Mouse (Mus musculus) C3H10T1/2 (cell line): ENCODE measurements around the gene Hist1h2af. TPM values are rescaled to one million over a fixed set of nuclear protein-coding genes. Genes with fewer than 3 reads are reported as not detected.

Experiments used
- polyA plus RNA-seq, 2 experiments: library from polyadenylated mRNA; unstranded; fragments of >200 nt; fragmentation: generic; extraction: Trizol; gene quantifications; one replicate each; pipeline ENCODE4 v1.2.1; 2012; ENCODE audit warnings: missing spikeins in 2 of 2

Gene Hist1h2af
- polyA plus RNA-seq, 2 experiments = 20.1 to 25.8 TPM

Other genes starting within 250 kb of the Hist1h2af start
- gene Zfp322a, start 164.7 kb upstream of the Hist1h2af start, polyA plus RNA-seq = 1 to 10 TPM in 1 of 2 experiments, under 1 TPM in 1; 0.22 to 1.4 TPM
- 10 to 100 TPM in 1 of 2 experiments, 1 to 10 TPM in 1; 9.5 to 13.6 TPM for gene Abt1, start 110.0 kb upstream of the Hist1h2af start, polyA plus RNA-seq
- gene Btn1a1, start 68.0 kb upstream of the Hist1h2af start, polyA plus RNA-seq = not detected
- gene Btn2a2, start 45.0 kb upstream of the Hist1h2af start, polyA plus RNA-seq = under 1 TPM in 1 of 2 experiments, not detected in 1; 0.15 TPM
- gene Hist1h4h, start 2.9 kb upstream of the Hist1h2af start, polyA plus RNA-seq = 10 to 100 TPM; 21.7 to 26.9 TPM
- 10 to 100 TPM in 1 of 2 experiments, 1 to 10 TPM in 1; 4.5 to 20.4 TPM for gene Hist1h3g, start 1.5 kb downstream of the Hist1h2af start, polyA plus RNA-seq
- gene Hist1h2bh, start 9.5 kb downstream of the Hist1h2af start, polyA plus RNA-seq = 1 to 10 TPM; 1.5 to 3.4 TPM
- gene Hist1h3f, start 10.1 kb downstream of the Hist1h2af start, polyA plus RNA-seq = 1 to 10 TPM in 1 of 2 experiments, under 1 TPM in 1; 0.91 to 3.6 TPM
- gene Hist1h4f, start 17.7 kb downstream of the Hist1h2af start, polyA plus RNA-seq = 10 to 100 TPM in 1 of 2 experiments, 1 to 10 TPM in 1; 6.4 to 30.1 TPM
- gene Hist1h1d, start 19.4 kb downstream of the Hist1h2af start, polyA plus RNA-seq = under 1 TPM; 0.65 to 0.84 TPM
- 1 to 10 TPM; 1.8 to 8.3 TPM for gene Hist1h3e, start 28.5 kb downstream of the Hist1h2af start, polyA plus RNA-seq
- 10 to 100 TPM in 1 of 2 experiments, 1 to 10 TPM in 1; 9.3 to 21.9 TPM for gene Hist1h2ae, start 37.3 kb downstream of the Hist1h2af start, polyA plus RNA-seq
- 10 to 100 TPM in 1 of 2 experiments, 1 to 10 TPM in 1; 7.9 to 12.4 TPM for gene Hist1h2bg, start 37.5 kb downstream of the Hist1h2af start, polyA plus RNA-seq
- 10 to 100 TPM in 1 of 2 experiments, 1 to 10 TPM in 1; 2.2 to 10.3 TPM for gene Hist1h2bf, start 40.3 kb downstream of the Hist1h2af start, polyA plus RNA-seq
- 1 to 10 TPM; 1.1 to 3.1 TPM for gene Hist1h2ad, start 40.5 kb downstream of the Hist1h2af start, polyA plus RNA-seq
- 1 to 10 TPM; 2.9 to 3.0 TPM for gene Hist1h3d, start 41.9 kb downstream of the Hist1h2af start, polyA plus RNA-seq
- gene Hist1h4d, start 47.7 kb downstream of the Hist1h2af start, polyA plus RNA-seq = 10 to 100 TPM in 1 of 2 experiments, 1 to 10 TPM in 1; 3.2 to 10.4 TPM
- 1 to 10 TPM; 1.4 to 2.5 TPM for gene Hist1h2be, start 87.2 kb downstream of the Hist1h2af start, polyA plus RNA-seq
- 1 to 10 TPM; 1.7 to 3.9 TPM for gene Hist1h1e, start 88.7 kb downstream of the Hist1h2af start, polyA plus RNA-seq
- gene Hist1h2ac, start 150.0 kb downstream of the Hist1h2af start, polyA plus RNA-seq = under 1 TPM; 0.98 TPM
- gene Hist1h2bc, start 150.3 kb downstream of the Hist1h2af start, polyA plus RNA-seq = 10 to 100 TPM; 11.8 to 98.9 TPM
- gene Hist1h1t, start 161.9 kb downstream of the Hist1h2af start, polyA plus RNA-seq = under 1 TPM in 1 of 2 experiments, not detected in 1; 0.27 TPM
- gene Hist1h4c, start 164.5 kb downstream of the Hist1h2af start, polyA plus RNA-seq = 1 to 10 TPM; 1.3 to 3.2 TPM
- under 1 TPM; 0.15 to 0.91 TPM for gene Hfe, start 176.9 kb downstream of the Hist1h2af start, polyA plus RNA-seq
- gene Hist1h1c, start 204.9 kb downstream of the Hist1h2af start, polyA plus RNA-seq = 100 to 1,000 TPM in 1 of 2 experiments, 10 to 100 TPM in 1; 12.7 to 138 TPM
- gene Hist1h3c, start 211.7 kb downstream of the Hist1h2af start, polyA plus RNA-seq = 10 to 100 TPM in 1 of 2 experiments, 1 to 10 TPM in 1; 5.7 to 21.7 TPM
- gene Hist1h2bb, start 212.8 kb downstream of the Hist1h2af start, polyA plus RNA-seq = 10 to 100 TPM in 1 of 2 experiments, 1 to 10 TPM in 1; 3.2 to 12.9 TPM
- 10 to 100 TPM in 1 of 2 experiments, 1 to 10 TPM in 1; 4.4 to 13.0 TPM for gene Hist1h2ab, start 217.2 kb downstream of the Hist1h2af start, polyA plus RNA-seq
- 1 to 10 TPM; 2.9 to 8.0 TPM for gene Hist1h3b, start 218.4 kb downstream of the Hist1h2af start, polyA plus RNA-seq
- 10 to 100 TPM; 12.9 to 53.5 TPM for gene Hist1h4b, start 223.1 kb downstream of the Hist1h2af start, polyA plus RNA-seq
- gene Hist1h4a, start 227.3 kb downstream of the Hist1h2af start, polyA plus RNA-seq = 10 to 100 TPM in 1 of 2 experiments, 1 to 10 TPM in 1; 4.4 to 17.3 TPM
- gene Hist1h3a, start 228.5 kb downstream of the Hist1h2af start, polyA plus RNA-seq = 1 to 10 TPM; 3.2 to 8.0 TPM
- 1 to 10 TPM in 1 of 2 experiments, under 1 TPM in 1; 0.26 to 1.2 TPM for gene Hist1h1a, start 229.8 kb downstream of the Hist1h2af start, polyA plus RNA-seq
- gene Trim38, start 236.0 kb downstream of the Hist1h2af start, polyA plus RNA-seq = under 1 TPM in 1 of 2 experiments, not detected in 1; 0.05 TPM